ENCODE assay signal across 14 mouse cellular contexts in genomic region chr7:141472763-141473162, GRCm38 (mm10). TPM values are rescaled to one million over a fixed set of nuclear protein-coding genes. Genes with fewer than 3 reads are reported as not detected.
"Had no signal": no experiment of that assay in that cellular context is flagged by ENCODE, and none has a peak within 500 bp of the region (broad histone marks: within the 10 kb centered on the region; RNA-seq: fewer than 3 reads in every experiment).

No protein-coding gene starts in this region.

- H3K4me2 ChIP-seq: midbrain, embryonic 11.5 days; midbrain, embryonic 15.5 days; stomach, embryonic 15.5 days had no signal

- H3K9ac ChIP-seq: midbrain, embryonic 15.5 days; stomach, embryonic 15.5 days had no signal

- H3K27ac ChIP-seq: left cerebral cortex, adult 2 months; limb, embryonic 10.5 days; midbrain, embryonic 15.5 days; neural tube, embryonic 13.5 days; stomach, embryonic 15.5 days had no signal

- H3K9me3 ChIP-seq: limb, embryonic 10.5 days; midbrain, embryonic 15.5 days; neural tube, embryonic 13.5 days; stomach, embryonic 15.5 days had no signal

- ATAC-seq: midbrain, embryonic 15.5 days had no signal

- DNase-seq: kidney, adult 11 months; kidney, adult 9 months; kidney, postnatal 14 days; lung, postnatal 36 days; retina, postnatal 1 day; right cerebral cortex, postnatal 14 days; thymus, postnatal 4 days had no signal

- H3K4me3 ChIP-seq: left cerebral cortex, adult 2 months; midbrain, embryonic 15.5 days; stomach, embryonic 15.5 days had no signal

- H3K27me3 ChIP-seq: stomach, embryonic 15.5 days had no signal

RNA-seq across cellular contexts. Expression of gene Cracr2b, which starts 11.9 kb away (rescaled TPM):
- total RNA-seq: monocyte, adult 5-6 weeks had no signal
